Mouse (Mus musculus) myocyte (in vitro differentiated cells): ENCODE measurements around the gene Atg2a. TPM values are rescaled to one million over a fixed set of nuclear protein-coding genes. Genes with fewer than 3 reads are reported as not detected.

Experiments used
- H3K27me3 ChIP-seq: one replicate; pipeline ENCODE4 v1.6.1; 2011; ENCODE audit not compliant: control insufficient read depth, insufficient read depth, insufficient read length
- H3K36me3 ChIP-seq: one replicate; pipeline ENCODE4 v1.6.1; 2011; ENCODE audit not compliant: control insufficient read depth, insufficient read depth
- H3K4me2 ChIP-seq: one replicate; pipeline ENCODE4 v1.6.1; 2011; ENCODE audit warnings: low read depth, control low read depth
- H3K4me3 ChIP-seq: one replicate; pipeline ENCODE4 v1.5.1; 2011; ENCODE audit warnings: mild to moderate bottlenecking, control low read depth, moderate library complexity
- H3K79me2 ChIP-seq: one replicate; pipeline ENCODE4 v1.6.1; 2011; ENCODE audit not compliant: control insufficient read depth, insufficient read depth
- H3ac ChIP-seq: one replicate; pipeline ENCODE4 v1.6.1; 2011; ENCODE audit not compliant: control insufficient read depth, insufficient read length
- CEBPB ChIP-seq: IDR thresholded peaks from 2 replicates; pipeline ENCODE4 v1.6.1; 2011; ENCODE audit warnings: mild to moderate bottlenecking, moderate library complexity; ENCODE audit not compliant: poor library complexity, insufficient read depth, severe bottlenecking
- E2F4 ChIP-seq: IDR thresholded peaks from one replicate; pipeline ENCODE4 v1.6.1; 2011; ENCODE audit warnings: mild to moderate bottlenecking, control low read depth, moderate library complexity; ENCODE audit not compliant: insufficient read depth
- MAX ChIP-seq: IDR thresholded peaks from one replicate; pipeline ENCODE4 v1.6.1; 2011; ENCODE audit warnings: low read depth, mild to moderate bottlenecking, control low read depth
- MYOD1 ChIP-seq, 3 experiments: IDR thresholded peaks; one replicate each; pipeline ENCODE4 v1.6.1; 2011; ENCODE audit warnings: control low read depth in 2 of 3, low read depth in 2 of 3, mild to moderate bottlenecking in 2 of 3, moderate library complexity in 1 of 3; ENCODE audit not compliant: insufficient read length in 2 of 3, control insufficient read depth in 1 of 3
- MYOG ChIP-seq, 3 experiments: IDR thresholded peaks; one replicate each; pipeline ENCODE4 v1.6.1; 2011; ENCODE audit warnings: control low read depth in 2 of 3, low read depth in 2 of 3, mild to moderate bottlenecking in 2 of 3; ENCODE audit not compliant: insufficient read length in 2 of 3, control insufficient read depth in 1 of 3, insufficient read depth in 1 of 3
- POLR2A ChIP-seq: IDR thresholded peaks from one replicate; pipeline ENCODE4 v1.6.1; 2011; ENCODE audit warnings: low read depth, mild to moderate bottlenecking, control low read depth, moderate library complexity; ENCODE audit not compliant: insufficient read length
- POLR2AphosphoS2 ChIP-seq: IDR thresholded peaks from one replicate; pipeline ENCODE4 v1.6.1; 2011; ENCODE audit warnings: low read depth, control low read depth; ENCODE audit not compliant: insufficient read length
- REST ChIP-seq: IDR thresholded peaks from one replicate; pipeline ENCODE4 v1.6.1; 2011; ENCODE audit warnings: mild to moderate bottlenecking, control low read depth, moderate library complexity; ENCODE audit not compliant: insufficient read depth, insufficient read length
- SRF ChIP-seq: IDR thresholded peaks from one replicate; pipeline ENCODE4 v1.6.1; 2011; ENCODE audit warnings: low read depth; ENCODE audit not compliant: control insufficient read depth, insufficient read length
- TCF12 ChIP-seq: IDR thresholded peaks from one replicate; pipeline ENCODE4 v1.6.1; 2011; ENCODE audit warnings: mild to moderate bottlenecking, control low read depth; ENCODE audit not compliant: poor library complexity, insufficient read depth, severe bottlenecking
- TCF3 ChIP-seq: IDR thresholded peaks from one replicate; pipeline ENCODE4 v1.6.1; 2011; ENCODE audit warnings: low read depth, control low read depth; ENCODE audit not compliant: insufficient read length
- USF1 ChIP-seq: IDR thresholded peaks from one replicate; pipeline ENCODE4 v1.6.1; 2011; ENCODE audit warnings: low read depth, mild to moderate bottlenecking, control low read depth, moderate library complexity
- polyA plus RNA-seq: library from polyadenylated mRNA; unstranded; fragments of >200 nt; fragmentation: generic; extraction: Trizol; gene quantifications from one replicate; pipeline ENCODE4 v1.2.1, GENCODE M21; 2012; ENCODE audit warnings: missing spikeins

The Atg2a gene
- polyA plus RNA-seq, result 15.2 TPM

GRCm38 (mm10) chr19:6241274-6242107, at the start of gene Atg2a:
Atg2a (plus strand) TSS chr19:6241668.
- Histone ChIP-seq H3ac (peak within 1 kb of the TSS; percentile 19), H3K4me3 (peak within 1 kb of the TSS; percentile 64), H3K79me2 (no peaks in the 10 kb centered on the region), H3K27me3 (no peaks in the 10 kb centered on the region), H3K4me2 (peak within 1 kb of the TSS; percentile 89), H3K36me3 (no peaks in the 10 kb centered on the region)
- TF ChIP-seq POLR2AphosphoS2 (peak; percentile 67), POLR2A (peak; percentile 92), REST (no peak)

- no peaks in the 10 kb centered on the region for H3K36me3 ChIP-seq
- H3K4me3 ChIP-seq, result no peak overlapping the region
- no peak for TF ChIP-seq USF1
- TF ChIP-seq TCF3, result no peak
- TF ChIP-seq POLR2A, result no peak
These were observed 37.2 kb upstream of the Atg2a start for GRCm38 (mm10) chr19:6204265-6204664.

GRCm38 (mm10) chr19:6206716-6207115, 34.8 kb upstream of the Atg2a start:
- no peaks in the 10 kb centered on the region for H3K36me3 ChIP-seq
- no peak for TF ChIP-seq SRF
- no peak for TF ChIP-seq CEBPB
- no peak for TF ChIP-seq POLR2A
- no peak for TF ChIP-seq TCF3
- no peak for TF ChIP-seq MYOD1 (IDR thresholded peaks at IDR 0.05; ENCODE audit: control insufficient read depth in 1 of 3, insufficient read length in 2 of 3, low read depth in 2 of 3)
- TF ChIP-seq REST, result no peak
- no peak for TF ChIP-seq MYOG (IDR thresholded peaks at IDR 0.05; ENCODE audit: control insufficient read depth in 1 of 3, insufficient read depth in 1 of 3, insufficient read length in 2 of 3, low read depth in 2 of 3)
- TF ChIP-seq E2F4, result no peak
- TF ChIP-seq USF1, result no peak
- no peak for TF ChIP-seq MAX
- TF ChIP-seq POLR2AphosphoS2, result no peak
- no peak for TF ChIP-seq TCF12

More at GRCm38 (mm10) chr19:6204265-6204664, 37.2 kb upstream of the Atg2a start:
- no peak overlapping the region for H3ac ChIP-seq
- peaks cover 16% of the 10 kb centered on the region for H3K27me3 ChIP-seq
- H3K4me2 ChIP-seq, result no peak overlapping the region
- H3K79me2 ChIP-seq, result no peaks in the 10 kb centered on the region

GRCm38 (mm10) chr19:6216046-6216705, 25.3 kb upstream of the Atg2a start:
- no peak for TF ChIP-seq CEBPB
- Histone ChIP-seq H3K4me2 (no peak overlapping the region), H3K36me3 (no peaks in the 10 kb centered on the region), H3ac (no peak overlapping the region), H3K27me3 (peaks cover 33% of the 10 kb centered on the region), H3K79me2 (no peaks in the 10 kb centered on the region), H3K4me3 (no peak overlapping the region)

More at GRCm38 (mm10) chr19:6206716-6207115, 34.8 kb upstream of the Atg2a start:
- H3K4me2 ChIP-seq, result no peak overlapping the region
- H3ac ChIP-seq, result no peak overlapping the region
- no peak overlapping the region for H3K4me3 ChIP-seq
- H3K27me3 ChIP-seq, result no peaks in the 10 kb centered on the region
- no peaks in the 10 kb centered on the region for H3K79me2 ChIP-seq

GRCm38 (mm10) chr19:6218606-6219005, 22.9 kb upstream of the Atg2a start:
- TF ChIP-seq MAX (no peak), CEBPB (no peak), POLR2A (no peak), USF1 (no peak), POLR2AphosphoS2 (no peak), TCF3 (no peak), TCF12 (no peak), SRF (no peak), E2F4 (no peak), MYOG (IDR thresholded peaks at IDR 0.05; ENCODE audit: control insufficient read depth in 1 of 3, insufficient read depth in 1 of 3, insufficient read length in 2 of 3, low read depth in 2 of 3) (no peak), MYOD1 (IDR thresholded peaks at IDR 0.05; ENCODE audit: control insufficient read depth in 1 of 3, insufficient read length in 2 of 3, low read depth in 2 of 3) (no peak), REST (no peak)
- Histone ChIP-seq H3K36me3 (no peaks in the 10 kb centered on the region), H3ac (no peak overlapping the region), H3K27me3 (peaks cover 35% of the 10 kb centered on the region), H3K4me3 (no peak overlapping the region), H3K4me2 (no peak overlapping the region), H3K79me2 (no peaks in the 10 kb centered on the region)
